Mouse (Mus musculus): Measurements from ENCODE around the gene Kcnj2.

DNA sequence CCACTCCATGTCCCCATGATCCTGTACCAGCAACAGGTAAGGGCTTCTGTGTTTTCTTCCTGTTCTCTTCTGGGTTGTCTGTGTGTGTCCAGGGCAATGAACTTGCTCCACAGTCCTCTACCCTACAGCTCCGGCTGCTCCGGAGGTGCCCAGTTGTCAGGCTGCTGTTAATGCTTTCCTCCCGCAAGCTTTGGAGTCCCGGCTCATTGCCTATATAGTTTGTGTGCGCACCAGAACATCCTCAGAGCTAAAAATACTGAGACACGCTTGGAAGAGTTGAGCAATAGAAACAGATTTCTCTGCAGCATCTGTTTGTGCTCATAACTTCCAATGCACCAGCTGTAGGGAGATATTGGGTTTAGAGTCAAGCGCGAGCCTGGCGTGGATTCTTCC lies 331 bp downstream of the Kcnj2 start:
- TF ChIP-seq CTCF (IDR thresholded peaks at IDR 0.05; ENCODE audit: control insufficient read depth, insufficient read depth, low read length): no peak
- no peak for TF ChIP-seq POLR2A (IDR thresholded peaks at IDR 0.05; ENCODE audit: borderline replicate concordance, control insufficient read depth, low read depth, low read length)

All from bone marrow, adult 2 months (tissue).